Mouse (Mus musculus): ENCODE measurements around the gene Mobp.

The Mobp gene

GRCm38 (mm10) chr9:120210865-120211264 lies 61.4 kb downstream of the Mobp start:
- no peak for DNase-seq (ENCODE audit: low read depth, low spot score)

GRCm38 (mm10) chr9:120212936-120213335 lies 63.4 kb downstream of the Mobp start:
- DNase-seq (ENCODE audit: low read depth, low spot score): no peak

- DNase-seq (ENCODE audit: low read depth, low spot score): no peak
Measured at GRCm38 (mm10) chr9:120214978-120215495, 65.5 kb downstream of the Mobp start.

GRCm38 (mm10) chr9:120219411-120219810 lies 69.9 kb downstream of the Mobp start:
- no peak for DNase-seq (ENCODE audit: low read depth, low spot score)
